Mouse (Mus musculus): ENCODE measurements at regions not wholly inside any gene's neighbourhood (a gene's known extent, or its start where the extent isn't known, plus 50 kb on each side); places are given as distances from the start of the nearest gene placed in this dataset.

- DNase-seq: peak; percentile 62
Observed at GRCm38 (mm10) chr2:171800511-171801268, 242.6 kb downstream of the Cbln4 start.

- DNase-seq: no peak
Observed at GRCm38 (mm10) chr2:171799351-171799750, 243.9 kb downstream of the Cbln4 start.

- no peak for DNase-seq
Observed at GRCm38 (mm10) chr2:171790686-171791085, 252.6 kb downstream of the Cbln4 start.

DNA sequence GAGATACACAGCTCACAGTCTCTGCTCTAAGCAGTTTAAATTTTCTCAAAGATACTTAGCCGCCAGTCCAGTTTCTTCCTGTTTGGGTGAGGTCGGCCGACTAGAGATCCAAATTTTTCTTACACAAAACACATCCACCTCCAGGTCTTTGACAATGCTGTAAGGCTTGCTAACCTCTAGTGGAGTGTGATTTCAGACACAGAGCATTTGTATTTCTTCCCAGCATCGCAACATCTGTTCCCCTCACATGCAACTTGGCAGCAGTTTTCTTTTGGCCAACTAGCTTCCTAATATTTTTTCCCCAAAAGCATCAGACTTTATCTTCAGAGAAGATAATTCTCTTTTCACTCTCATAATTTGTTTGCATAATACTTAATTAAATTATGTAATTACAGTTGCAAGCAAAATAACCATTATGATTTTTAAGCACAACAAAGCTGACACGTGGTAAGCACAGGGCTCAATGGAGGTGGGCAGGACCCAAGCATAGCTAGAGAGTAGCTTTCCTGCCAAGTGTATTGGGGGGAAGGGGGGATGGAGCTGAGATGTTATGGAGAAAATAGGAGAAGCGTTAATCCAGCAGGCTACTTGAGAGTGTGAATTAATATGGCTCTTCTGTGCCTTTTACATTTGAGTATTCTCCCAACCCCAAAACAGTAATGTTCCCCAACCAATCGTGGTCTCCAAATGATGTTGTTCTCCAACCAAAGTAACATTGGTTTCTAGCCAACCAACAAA, 276.9 kb downstream of the Cbln4 start:
- DNase-seq: no peak

DNA sequence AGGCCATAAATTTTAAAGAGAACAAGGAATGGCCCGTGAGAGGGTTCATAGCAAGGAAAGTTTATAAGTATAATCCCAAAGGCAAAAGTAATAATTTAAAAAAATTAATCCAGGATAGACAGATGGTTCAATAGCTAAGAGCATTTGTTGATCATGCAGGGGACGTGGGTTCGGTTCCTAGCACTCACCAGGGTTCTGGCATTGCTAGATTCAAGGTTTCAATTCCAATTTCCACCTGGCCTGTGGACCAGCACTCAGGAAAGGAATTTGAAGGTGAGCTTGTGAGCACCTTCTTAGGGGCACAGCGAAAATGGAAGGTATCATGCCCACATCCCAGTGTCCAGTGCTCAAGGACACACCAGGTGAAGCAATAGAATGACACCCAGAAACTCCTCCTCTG, 278.2 kb downstream of the Cbln4 start:
- no peak for DNase-seq

DNA sequence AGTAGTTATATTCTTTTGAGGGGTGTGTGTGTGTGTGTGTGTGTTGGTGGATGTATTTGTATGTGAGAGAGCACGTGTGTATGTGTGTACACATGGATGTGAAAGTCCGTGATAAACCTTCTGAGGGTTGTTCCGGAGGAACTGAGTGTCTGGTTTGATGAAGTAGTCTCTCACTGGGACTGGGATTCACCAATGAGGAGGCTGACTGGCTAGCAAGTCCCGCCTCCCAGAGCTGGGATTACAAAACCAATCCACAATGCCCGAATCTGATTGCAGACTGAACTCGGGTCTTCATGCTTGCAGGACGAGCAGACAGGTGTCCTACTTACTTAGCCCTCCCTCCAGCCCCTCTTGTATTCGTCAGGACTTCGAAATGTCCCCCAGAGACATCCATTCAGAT, 289.8 kb downstream of the Cbln4 start:
- DNase-seq: no peak

DNA sequence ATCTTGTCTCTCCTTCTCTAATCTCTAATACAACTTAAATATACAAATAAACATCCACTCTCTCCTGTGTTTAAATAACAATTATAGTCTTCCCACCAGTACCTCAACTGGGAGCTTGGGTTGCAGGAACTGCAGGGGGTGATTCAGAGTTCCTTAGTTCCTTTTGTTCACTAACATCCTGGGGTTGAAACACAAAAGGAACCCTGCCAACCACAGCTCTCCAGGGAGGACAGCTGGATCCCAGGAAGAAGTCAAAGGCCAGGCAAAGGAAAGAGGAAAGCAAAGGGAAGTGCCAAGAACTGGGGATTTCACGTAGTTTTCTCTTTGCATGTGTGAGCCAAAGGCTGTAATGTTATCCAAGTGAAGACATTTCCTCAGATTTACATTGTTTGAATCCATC, 296.1 kb downstream of the Cbln4 start:
- DNase-seq: no peak

GRCm38 (mm10) chr2:171743111-171743510, 300.2 kb downstream of the Cbln4 start:
- no peak for DNase-seq

- no peak for DNase-seq
Observed at GRCm38 (mm10) chr2:171742706-171743105, 300.6 kb downstream of the Cbln4 start.

GRCm38 (mm10) chr2:171737761-171738160, 305.5 kb downstream of the Cbln4 start:
- no peak for DNase-seq

DNA sequence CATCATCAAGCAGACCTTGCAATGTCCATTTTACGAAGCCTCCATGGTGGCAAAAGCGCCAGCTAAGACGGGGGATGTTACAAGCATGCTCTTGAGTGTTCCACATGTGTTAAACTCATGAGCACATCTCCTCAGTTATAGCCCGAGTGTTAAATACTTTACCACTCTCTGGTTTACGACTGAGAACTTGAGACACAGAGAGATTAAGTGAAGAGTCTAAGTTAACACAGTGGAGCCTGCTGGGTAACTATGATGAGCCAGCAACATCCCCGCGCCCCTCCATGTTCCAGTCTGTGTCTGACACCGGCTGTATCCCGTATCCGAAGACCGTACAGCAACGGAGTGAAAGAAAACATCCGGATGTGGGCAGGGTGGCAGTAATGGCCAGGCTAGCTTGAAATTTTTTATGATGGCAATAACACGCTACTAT, 308.2 kb downstream of the Cbln4 start:
- no peak for DNase-seq

- no peak for DNase-seq
Observed at GRCm38 (mm10) chr2:171734634-171734987, 308.7 kb downstream of the Cbln4 start.

- no peak for DNase-seq
Observed at GRCm38 (mm10) chr2:171733965-171734633, 309.2 kb downstream of the Cbln4 start.

DNA sequence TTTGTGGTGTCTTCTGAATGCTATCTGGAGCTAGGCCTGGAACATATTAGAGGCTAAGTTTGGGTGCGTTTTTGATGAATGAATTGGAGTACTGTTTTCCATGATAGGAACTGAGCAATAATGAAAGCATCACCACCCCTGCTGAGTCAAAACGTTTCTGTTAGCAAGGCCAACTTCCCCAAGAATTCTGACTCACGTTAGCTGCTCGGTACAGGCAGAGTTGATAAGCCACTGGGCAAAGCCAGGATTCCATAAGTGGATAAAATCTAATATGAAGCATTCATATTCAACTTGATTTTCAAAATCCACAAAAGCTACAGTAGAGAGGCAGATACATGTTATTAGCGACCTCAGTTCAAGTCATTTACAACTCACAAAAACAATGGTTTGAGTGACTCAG, 324.0 kb downstream of the Cbln4 start:
- DNase-seq: no peak

- DNase-seq: no peak
Observed at GRCm38 (mm10) chr2:171718855-171719254, 324.4 kb downstream of the Cbln4 start.

- DNase-seq: no peak
Observed at GRCm38 (mm10) chr2:171712816-171713570, 330.3 kb downstream of the Cbln4 start.

DNA sequence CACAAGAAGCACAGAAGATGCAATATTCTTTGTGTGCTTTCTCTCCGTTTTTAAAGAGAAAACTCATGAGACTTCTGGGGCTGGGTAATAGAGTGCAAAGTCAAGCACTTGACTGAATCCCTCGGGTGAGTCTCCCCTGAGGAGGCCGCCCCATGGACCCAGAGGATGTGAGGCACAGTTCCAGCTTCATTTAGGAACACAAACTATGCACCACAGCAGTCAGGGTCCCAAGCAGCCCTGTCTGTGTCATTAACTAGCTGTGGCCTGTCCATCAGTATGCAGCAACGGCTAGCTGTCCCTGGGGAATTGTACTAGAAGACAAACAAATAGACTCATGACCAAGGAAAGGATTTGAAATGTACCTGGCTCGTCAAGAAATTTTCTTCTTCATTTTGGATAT, 349.7 kb downstream of the Cbln4 start:
- no peak for DNase-seq

DNA sequence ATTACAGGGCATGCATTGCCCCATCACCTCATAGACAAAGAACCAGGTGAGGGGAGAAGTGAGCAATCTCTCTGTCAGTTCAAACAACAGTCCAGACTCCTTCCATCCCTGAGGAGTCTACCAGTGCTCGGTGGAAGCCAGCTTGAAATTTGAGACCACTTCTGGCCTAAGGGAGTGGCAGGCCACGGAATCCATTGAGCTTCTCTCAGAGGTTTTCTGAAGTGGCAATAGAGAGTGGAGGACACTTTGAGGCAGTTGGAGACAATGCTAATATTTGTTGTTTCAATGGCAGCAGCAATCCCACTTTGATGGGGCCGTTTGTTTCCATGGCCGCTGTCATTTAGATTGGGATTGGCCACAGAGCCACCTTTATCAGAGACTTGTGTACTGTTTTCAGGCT, 352.5 kb downstream of the Cbln4 start:
- DNase-seq: no peak

DNA sequence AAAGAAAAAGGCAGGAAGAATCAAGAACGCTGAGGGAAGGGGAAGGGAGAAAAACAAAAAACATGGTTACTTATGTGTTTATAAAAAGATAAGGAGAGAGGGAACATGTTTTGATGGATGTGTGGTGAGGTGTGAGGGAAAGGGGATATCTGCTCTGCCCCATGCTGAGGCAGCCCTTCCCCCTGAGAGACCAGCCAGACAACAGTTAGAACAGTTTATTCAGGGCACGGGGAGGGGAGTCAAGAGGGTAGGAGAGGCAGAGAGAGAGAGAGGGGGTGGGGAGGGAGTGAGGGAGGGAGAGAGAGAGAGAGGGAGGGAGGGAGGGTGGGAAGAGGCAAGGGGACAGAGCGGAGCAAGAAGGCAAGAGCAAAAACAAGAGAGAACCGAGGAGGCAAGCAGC, 354.2 kb downstream of the Cbln4 start:
- no peak for DNase-seq

DNA sequence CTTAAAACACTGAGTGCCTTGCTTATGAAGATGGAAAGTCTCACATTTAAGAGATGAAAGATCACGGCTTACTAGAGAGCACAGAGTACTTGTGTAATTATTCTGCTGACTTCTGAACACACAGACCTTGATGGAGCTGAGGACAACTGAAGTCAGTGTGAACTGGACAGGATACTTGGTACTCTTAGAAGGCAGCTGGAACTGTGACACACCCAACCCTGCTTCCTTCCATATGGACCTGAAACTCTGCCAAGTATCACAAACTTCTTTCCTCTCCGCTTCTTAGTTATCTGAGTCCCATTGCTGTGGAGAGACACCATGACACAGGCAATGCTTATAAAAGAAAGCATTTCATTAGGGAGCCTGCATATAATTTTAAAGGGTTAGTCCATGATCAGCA, 365.3 kb downstream of the Cbln4 start:
- no peak for DNase-seq

DNA sequence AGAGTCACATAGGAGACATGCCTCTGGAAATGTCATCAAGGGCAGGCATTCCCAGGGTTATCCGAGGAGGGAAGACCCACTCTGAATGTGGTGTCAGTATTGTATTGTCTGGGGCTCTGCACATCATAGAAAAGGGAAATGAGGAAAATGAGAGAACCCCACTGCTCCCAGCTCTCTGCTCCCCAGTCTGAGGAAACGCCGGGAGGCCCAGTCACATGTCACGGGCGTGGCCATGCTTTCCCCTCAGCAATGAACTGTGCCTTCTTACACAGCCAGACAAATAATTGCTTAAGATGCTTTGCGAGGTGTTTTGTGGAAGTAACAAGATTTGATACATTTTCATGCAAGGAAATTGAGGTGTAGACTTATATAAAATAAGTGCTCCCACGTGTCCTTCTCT, 366.1 kb downstream of the Cbln4 start:
- no peak for DNase-seq

- no peak for DNase-seq
Observed at GRCm38 (mm10) chr2:171676083-171676482, 367.2 kb downstream of the Cbln4 start.

DNA sequence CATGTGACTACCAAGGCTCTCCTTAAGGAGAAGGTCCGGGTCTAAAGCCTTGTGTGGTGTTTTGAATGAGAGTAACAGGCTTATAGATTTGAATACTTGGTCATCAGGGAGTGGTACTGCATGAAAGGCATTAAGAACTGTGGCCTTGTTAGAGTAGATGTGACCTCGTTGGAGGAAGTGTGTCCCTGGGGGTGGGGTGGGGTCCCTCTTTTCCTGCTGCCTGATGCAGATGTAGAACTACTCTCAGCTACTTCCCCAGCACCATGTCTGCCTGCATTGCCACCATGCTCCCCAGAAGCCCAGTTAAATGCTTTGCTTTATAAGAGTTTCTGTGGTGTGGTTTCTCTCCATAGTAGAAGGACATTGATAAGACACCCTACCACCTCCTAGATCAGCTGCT, 367.9 kb downstream of the Cbln4 start:
- no peak for DNase-seq

Data from thymus, postnatal 14 days (tissue).